Mouse (Mus musculus) olfactory bulb, adult 2 months (tissue): ENCODE results near the gene Fkbpl. TPM values are rescaled to one million over a fixed set of nuclear protein-coding genes. Genes with fewer than 3 reads are reported as not detected.
A peak's percentile ranks its signal among the peaks of the same experiment; 100 is the strongest.

Experiments
- H3K27ac ChIP-seq: fragments of 200-500 bp; 2 replicates; pipeline ENCODE4 v1.5.1; 2012; ENCODE audit warnings: low read depth, low read length; ENCODE audit not compliant: insufficient read depth
- H3K4me1 ChIP-seq: fragments of 200-500 bp; 2 replicates; pipeline ENCODE4 v1.6.1; 2012; ENCODE audit warnings: low read length; ENCODE audit not compliant: control insufficient read depth, insufficient read depth
- H3K4me3 ChIP-seq: fragments of 200-500 bp; 2 replicates; pipeline ENCODE4 v1.5.1; 2012; ENCODE audit warnings: mild to moderate bottlenecking, low read depth, low read length, moderate library complexity; ENCODE audit not compliant: insufficient read depth
- CTCF ChIP-seq: fragments of 200-500 bp; IDR thresholded peaks from 2 replicates; pipeline ENCODE4 v1.5.1; 2012; ENCODE audit warnings: low read depth, mild to moderate bottlenecking, low read length, moderate library complexity; ENCODE audit not compliant: insufficient read depth
- POLR2A ChIP-seq: fragments of 200-500 bp; IDR thresholded peaks from 2 replicates; pipeline ENCODE4 v1.6.1; 2012; ENCODE audit warnings: mild to moderate bottlenecking, low read depth, low read length, moderate library complexity; ENCODE audit not compliant: insufficient read depth
- WGBS: fragments of 180-500 bp; shearing (Covaris S2); methylation state at CpG from one replicate; pipeline ENCODE4 v1.1.7; 2018; 5-methylcytosine and 5-hydroxymethylcytosine counted together
- polyA plus RNA-seq: library from polyadenylated mRNA; stranded (reverse); fragments of >200 nt; gene quantifications from 2 replicates; pipeline ENCODE4 v1.2.4, GENCODE M21; 2012; ENCODE audit warnings: low replicate concordance; ENCODE audit not compliant: missing spikeins, insufficient read depth, insufficient read length

Fkbpl gene
- not detected in 2 replicates for polyA plus RNA-seq

GRCm38 (mm10) chr17:34644608-34645007, at the start of gene Fkbpl:
Fkbpl (plus strand) TSS chr17:34644764.
- TF ChIP-seq CTCF (no peak), POLR2A (0 out of 2 replicates have a peak, but pooled peaks have one; percentile 34)
- H3K4me3 ChIP-seq, result peak within 1 kb of the TSS; percentile 55
- H3K4me1 ChIP-seq, result peaks cover 32% of the 10 kb centered on the region
- peak within 1 kb of the TSS; percentile 70; the same call in 1 of the 2 replicates for H3K27ac ChIP-seq
- under 1% methylated on average over 16 of the region's 16 CpGs for WGBS

- Histone ChIP-seq H3K27ac (no peak overlapping the region), H3K4me1 (peaks cover 28% of the 10 kb centered on the region), H3K4me3 (no peak overlapping the region)
- 73% methylated on average over 8 of the region's 8 CpGs for WGBS
- TF ChIP-seq CTCF (no peak), POLR2A (no peak)
These were observed 48.5 kb upstream of the Fkbpl start for GRCm38 (mm10) chr17:34596098-34596497.

DNA sequence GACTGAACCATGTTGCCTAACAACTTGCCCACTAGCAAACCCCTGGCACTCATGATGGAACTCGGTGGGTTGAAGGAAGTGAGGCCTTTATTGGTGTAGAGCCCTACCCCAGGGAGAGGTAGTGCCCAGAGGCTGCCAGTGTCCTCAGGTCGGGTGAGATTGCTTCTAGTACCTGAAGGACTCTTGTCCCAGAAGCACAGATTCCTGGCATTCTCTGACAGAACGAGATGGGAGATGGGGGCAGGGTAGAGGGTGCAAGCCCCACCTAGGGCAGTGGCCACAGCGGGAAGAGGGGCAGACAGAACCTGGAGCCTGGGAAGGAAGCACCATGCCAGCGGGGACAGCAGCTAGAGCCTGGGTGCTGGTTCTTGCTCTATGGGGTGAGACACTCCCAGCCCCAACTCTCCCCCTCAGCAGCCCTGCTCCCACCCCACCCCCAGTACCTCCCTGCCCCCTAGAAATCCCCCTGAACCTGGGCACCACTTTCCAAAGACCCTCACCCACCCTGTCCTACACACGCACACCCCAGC, 46.9 kb upstream of the Fkbpl start, which contains the start of gene Ager:
Ager (plus strand) TSS at position 297 of the 530 bp plus-strand sequence.
- Histone ChIP-seq H3K4me1 (peaks cover 23% of the 10 kb centered on the region), H3K27ac (no peak within 1 kb of the TSS), H3K4me3 (no peak within 1 kb of the TSS)
- WGBS, result 25% methylated on average over 6 of the region's 6 CpGs
- TF ChIP-seq CTCF, result no peak

DNA sequence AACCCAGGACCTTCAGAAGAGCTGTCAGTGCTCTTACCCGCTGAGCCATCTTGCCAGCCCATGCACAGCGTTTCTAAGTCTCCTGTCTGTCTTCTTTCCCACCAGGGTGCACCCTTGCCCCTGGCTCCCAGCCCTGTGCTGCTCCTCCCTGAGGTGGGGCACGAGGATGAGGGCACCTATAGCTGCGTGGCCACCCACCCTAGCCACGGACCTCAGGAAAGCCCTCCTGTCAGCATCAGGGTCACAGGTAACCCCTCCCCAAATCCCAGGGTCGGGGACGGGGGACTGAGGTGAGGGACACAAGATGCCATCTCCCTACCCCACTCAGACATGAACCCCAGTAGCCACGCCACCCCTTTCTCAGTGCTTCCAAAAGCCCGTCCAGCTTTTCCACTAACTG, 44.7 kb upstream of the Fkbpl start:
- H3K4me1 ChIP-seq, result peaks cover 11% of the 10 kb centered on the region
- no peak for TF ChIP-seq POLR2A
- TF ChIP-seq CTCF, result no peak
- H3K4me3 ChIP-seq, result no peak overlapping the region
- H3K27ac ChIP-seq, result no peak overlapping the region
- 69% methylated on average over 9 of the region's 9 CpGs for WGBS

DNA sequence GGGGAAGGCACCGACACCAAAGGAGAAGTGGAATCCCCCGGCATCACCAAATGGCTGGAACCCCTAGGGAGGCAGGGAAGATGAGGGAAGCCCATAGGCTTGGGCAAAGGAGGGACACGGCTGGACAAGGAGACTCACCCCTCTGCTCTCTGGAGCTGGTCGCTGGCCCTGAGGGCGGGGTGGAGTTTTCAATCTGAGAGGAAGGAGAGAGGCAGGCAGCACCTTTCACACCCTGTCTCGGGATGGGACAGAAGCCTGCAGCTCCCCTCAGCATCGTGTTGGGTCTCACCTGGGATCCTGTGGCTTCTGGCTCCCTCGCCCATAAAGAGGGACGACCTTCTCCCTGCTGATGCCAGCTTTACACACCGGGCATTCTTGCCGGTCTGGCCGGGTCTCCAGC, 42.8 kb upstream of the Fkbpl start:
- Histone ChIP-seq H3K4me1 (peaks cover 12% of the 10 kb centered on the region), H3K4me3 (no peak overlapping the region), H3K27ac (no peak overlapping the region)
- 85% methylated on average over 12 of the region's 12 CpGs for WGBS
- TF ChIP-seq POLR2A (no peak), CTCF (no peak)

DNA sequence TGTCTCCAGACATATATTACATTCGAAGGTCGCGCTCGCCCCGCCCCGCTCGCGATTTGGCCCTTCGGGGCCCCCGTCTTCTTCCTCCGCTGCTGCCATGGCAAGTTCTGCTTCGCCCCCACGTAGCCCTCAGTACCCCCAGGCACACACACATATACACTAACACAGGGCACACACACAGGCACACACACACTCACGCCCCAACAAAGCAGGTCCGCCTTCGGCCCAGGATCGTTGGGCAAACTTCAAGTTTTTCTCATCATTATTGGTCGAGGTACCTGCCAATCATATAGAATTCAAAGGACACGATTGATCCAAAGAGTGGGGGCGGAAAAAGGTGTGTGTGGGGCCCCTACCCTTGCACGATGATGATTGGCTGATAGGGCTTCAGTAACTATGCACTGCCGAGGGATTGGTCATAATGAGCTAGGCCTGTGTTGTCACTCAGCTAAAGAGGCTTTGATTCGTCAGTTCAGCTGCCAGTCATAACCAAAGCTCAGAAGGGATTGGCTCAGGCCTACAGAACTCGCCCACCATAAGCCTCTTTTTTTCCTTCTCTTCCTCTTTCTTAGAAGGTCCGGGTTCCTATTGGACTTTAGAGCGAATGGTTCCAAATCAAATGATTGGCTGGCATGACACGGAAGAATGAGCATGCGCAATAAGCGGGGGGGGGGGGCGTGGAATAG, 41.0 kb upstream of the Fkbpl start, which contains the start of gene Rnf5:
Rnf5 (minus strand) TSS at position 316 of the 686 bp plus-strand sequence.
- Histone ChIP-seq H3K4me3 (peak within 1 kb of the TSS; percentile 63), H3K4me1 (peaks cover 21% of the 10 kb centered on the region), H3K27ac (peak within 1 kb of the TSS; percentile 94)
- WGBS, result under 1% methylated on average over 30 of the region's 30 CpGs
- TF ChIP-seq CTCF (no peak), POLR2A (peak; percentile 34; the same call in 1 of the 2 replicates)

GRCm38 (mm10) chr17:34604061-34604508, 40.5 kb upstream of the Fkbpl start, which contains the start of gene Agpat1:
Agpat1 (plus strand) TSS chr17:34604262.
- WGBS, result under 1% methylated on average over 35 of the region's 35 CpGs
- peak within 1 kb of the TSS; percentile 94 for H3K27ac ChIP-seq
- H3K4me3 ChIP-seq, result peak within 1 kb of the TSS; percentile 63
- peaks cover 25% of the 10 kb centered on the region for H3K4me1 ChIP-seq
- TF ChIP-seq POLR2A (peak; percentile 76), CTCF (no peak)

- peak overlapping the region; percentile 61 for H3K4me3 ChIP-seq
- peaks cover 25% of the 10 kb centered on the region for H3K4me1 ChIP-seq
- TF ChIP-seq CTCF (no peak), POLR2A (no peak)
- whole genome bisulfite sequencing, result 11% methylated on average over 24 of the region's 24 CpGs
- peak overlapping the region; percentile 94 for H3K27ac ChIP-seq
These were observed 39.9 kb upstream of the Fkbpl start for GRCm38 (mm10) chr17:34604511-34605237.

- peak; percentile 95 for TF ChIP-seq POLR2A
- no peak for TF ChIP-seq CTCF
- Histone ChIP-seq H3K4me3 (peak overlapping the region; percentile 61), H3K4me1 (peaks cover 25% of the 10 kb centered on the region), H3K27ac (peak overlapping the region; percentile 94)
- WGBS, result 0% methylated on average over 30 of the region's 30 CpGs
These were observed 39.0 kb upstream of the Fkbpl start for GRCm38 (mm10) chr17:34605609-34606008.
